Mouse (Mus musculus): ENCODE measurements around the gene Lmo4. TPM values are rescaled to one million over a fixed set of nuclear protein-coding genes. Genes with fewer than 3 reads are reported as not detected.

Gene Lmo4
- polyA plus RNA-seq, 1 experiment, result 38.9 TPM

- Histone ChIP-seq H3K27ac (ENCODE audit: insufficient read depth, low read length) (no peak overlapping the region), H3K4me1 (ENCODE audit: control insufficient read depth, insufficient read depth, insufficient read length) (no peaks in the 10 kb centered on the region), H3K27me3 (ENCODE audit: control insufficient read depth, insufficient read depth, low read length) (no peaks in the 10 kb centered on the region), H3K36me3 (ENCODE audit: control insufficient read depth, insufficient read depth, low read length) (peaks cover 15% of the 10 kb centered on the region), H3K4me3 (ENCODE audit: extremely low read depth, insufficient read depth, insufficient read length) (no peak overlapping the region)
- TF ChIP-seq CTCF (IDR thresholded peaks at IDR 0.05; ENCODE audit: extremely low read depth, insufficient read depth, insufficient read length, insufficient replicate concordance), result no peak
- no peak for TF ChIP-seq POLR2A (IDR thresholded peaks at IDR 0.05; ENCODE audit: low read depth, low read length)
- DNase-seq (ENCODE audit: low read depth in 1 of 2, low spot score in 2 of 2), result no peak
- 88% methylated on average over 13 of the region's 13 CpGs for WGBS
Measured at GRCm38 (mm10) chr3:144185327-144186152, 19.5 kb downstream of the Lmo4 start.

- no peak for DNase-seq (ENCODE audit: low read depth in 1 of 2, low spot score in 2 of 2)
- Histone ChIP-seq H3K4me1 (ENCODE audit: control insufficient read depth, insufficient read depth, insufficient read length) (no peaks in the 10 kb centered on the region), H3K27me3 (ENCODE audit: control insufficient read depth, insufficient read depth, low read length) (no peaks in the 10 kb centered on the region), H3K4me3 (ENCODE audit: extremely low read depth, insufficient read depth, insufficient read length) (no peak overlapping the region), H3K36me3 (ENCODE audit: control insufficient read depth, insufficient read depth, low read length) (peaks cover 13% of the 10 kb centered on the region), H3K27ac (ENCODE audit: insufficient read depth, low read length) (no peak overlapping the region)
- 92% methylated on average over 4 of the region's 4 CpGs for WGBS
- TF ChIP-seq POLR2A (IDR thresholded peaks at IDR 0.05; ENCODE audit: low read depth, low read length), result no peak
- no peak for TF ChIP-seq CTCF (IDR thresholded peaks at IDR 0.05; ENCODE audit: extremely low read depth, insufficient read depth, insufficient read length, insufficient replicate concordance)
Measured at GRCm38 (mm10) chr3:144184918-144185317, 20.1 kb downstream of the Lmo4 start.

GRCm38 (mm10) chr3:144182229-144182628 is 22.8 kb downstream of the Lmo4 start:
- 91% methylated on average over 6 of the region's 6 CpGs for WGBS
- Histone ChIP-seq H3K4me1 (ENCODE audit: control insufficient read depth, insufficient read depth, insufficient read length) (no peaks in the 10 kb centered on the region), H3K36me3 (ENCODE audit: control insufficient read depth, insufficient read depth, low read length) (peaks cover 4% of the 10 kb centered on the region), H3K4me3 (ENCODE audit: extremely low read depth, insufficient read depth, insufficient read length) (no peak overlapping the region), H3K27me3 (ENCODE audit: control insufficient read depth, insufficient read depth, low read length) (no peaks in the 10 kb centered on the region), H3K27ac (ENCODE audit: insufficient read depth, low read length) (no peak overlapping the region)
- no peak for TF ChIP-seq CTCF (IDR thresholded peaks at IDR 0.05; ENCODE audit: extremely low read depth, insufficient read depth, insufficient read length, insufficient replicate concordance)
- TF ChIP-seq POLR2A (IDR thresholded peaks at IDR 0.05; ENCODE audit: low read depth, low read length), result no peak
- DNase-seq (ENCODE audit: low read depth in 1 of 2, low spot score in 2 of 2), result no peak

- TF ChIP-seq POLR2A (IDR thresholded peaks at IDR 0.05; ENCODE audit: low read depth, low read length) (no peak), CTCF (IDR thresholded peaks at IDR 0.05; ENCODE audit: extremely low read depth, insufficient read depth, insufficient read length, insufficient replicate concordance) (no peak)
- H3K36me3 ChIP-seq (ENCODE audit: control insufficient read depth, insufficient read depth, low read length), result no peaks in the 10 kb centered on the region
- no peak overlapping the region for H3K4me3 ChIP-seq (ENCODE audit: extremely low read depth, insufficient read depth, insufficient read length)
- no peaks in the 10 kb centered on the region for H3K4me1 ChIP-seq (ENCODE audit: control insufficient read depth, insufficient read depth, insufficient read length)
- H3K27me3 ChIP-seq (ENCODE audit: control insufficient read depth, insufficient read depth, low read length), result no peaks in the 10 kb centered on the region
- 52% methylated on average over 3 of the region's 3 CpGs for WGBS
- no peak for DNase-seq (ENCODE audit: low read depth in 1 of 2, low spot score in 2 of 2)
- no peak overlapping the region for H3K27ac ChIP-seq (ENCODE audit: insufficient read depth, low read length)
Measured at GRCm38 (mm10) chr3:144178937-144179336, 26.1 kb downstream of the Lmo4 start.

GRCm38 (mm10) chr3:144173866-144174588 is 31.0 kb downstream of the Lmo4 start:
- no peak overlapping the region for H3K27ac ChIP-seq (ENCODE audit: insufficient read depth, low read length)
- no peaks in the 10 kb centered on the region for H3K36me3 ChIP-seq (ENCODE audit: control insufficient read depth, insufficient read depth, low read length)
- TF ChIP-seq CTCF (IDR thresholded peaks at IDR 0.05; ENCODE audit: extremely low read depth, insufficient read depth, insufficient read length, insufficient replicate concordance), result no peak
- no peak for TF ChIP-seq POLR2A (IDR thresholded peaks at IDR 0.05; ENCODE audit: low read depth, low read length)
- peaks cover 3% of the 10 kb centered on the region; the same call in 1 of the 2 replicates for H3K4me1 ChIP-seq (ENCODE audit: control insufficient read depth, insufficient read depth, insufficient read length)
- H3K4me3 ChIP-seq (ENCODE audit: extremely low read depth, insufficient read depth, insufficient read length), result no peak overlapping the region
- DNase-seq (ENCODE audit: low read depth in 1 of 2, low spot score in 2 of 2), result no peak
- H3K27me3 ChIP-seq (ENCODE audit: control insufficient read depth, insufficient read depth, low read length), result no peaks in the 10 kb centered on the region
- 93% methylated on average over 7 of the region's 7 CpGs for WGBS

- Histone ChIP-seq H3K27ac (ENCODE audit: insufficient read depth, low read length) (no peak overlapping the region), H3K4me3 (ENCODE audit: extremely low read depth, insufficient read depth, insufficient read length) (no peak overlapping the region), H3K4me1 (ENCODE audit: control insufficient read depth, insufficient read depth, insufficient read length) (peaks cover 3% of the 10 kb centered on the region; the same call in 1 of the 2 replicates), H3K36me3 (ENCODE audit: control insufficient read depth, insufficient read depth, low read length) (no peaks in the 10 kb centered on the region), H3K27me3 (ENCODE audit: control insufficient read depth, insufficient read depth, low read length) (no peaks in the 10 kb centered on the region)
- no peak for DNase-seq (ENCODE audit: low read depth in 1 of 2, low spot score in 2 of 2)
- 94% methylated on average over 11 of the region's 11 CpGs for WGBS
- TF ChIP-seq CTCF (IDR thresholded peaks at IDR 0.05; ENCODE audit: extremely low read depth, insufficient read depth, insufficient read length, insufficient replicate concordance), result no peak
- no peak for TF ChIP-seq POLR2A (IDR thresholded peaks at IDR 0.05; ENCODE audit: low read depth, low read length)
Measured at GRCm38 (mm10) chr3:144173138-144173537, 31.9 kb downstream of the Lmo4 start.

Measured in spleen, adult 2 months (tissue).